8 mouse cellular contexts compared by ENCODE assay signal in genomic region chr12:84589825-84590761, GRCm38 (mm10). TPM values are rescaled to one million over a fixed set of nuclear protein-coding genes. Genes with fewer than 3 reads are reported as not detected.
DNase-seq lines count a peak whose midpoint lies in the region; ATAC-seq lines count a peak whose summit lies in the region.

No protein-coding gene starts in this region.

- intact Hi-C loops in gastrocnemius, postnatal 14 days (cut with DNase I; ENCODE audit: low total_unique reads), result loop anchor here (2.0 kb wide), 1 partner anchor 121 kb away; no protein-coding TSS in a partner anchor
- intact Hi-C loops in left cerebral cortex, postnatal 10 days (cut with DNase I), result loop anchor here (5.0 kb wide), 1 partner anchor 118 kb away; no protein-coding TSS in a partner anchor

- peak; percentile 88 for DNase-seq in adipocyte (ENCODE audit: low spot score)
- DNase-seq in embryo, embryonic 10 days (ENCODE audit: low spot score), result peak; percentile 95
- DNase-seq in gastrocnemius, postnatal 14 days, result peak; percentile 90
- DNase-seq in left cerebral cortex, postnatal 10 days (ENCODE audit: extremely low spot score in 1 of 2, low spot score in 2 of 2), result peak; percentile 89 to 93
- DNase-seq in right cerebral cortex, postnatal 25 days, result peak; percentile 90
- DNase-seq in urinary bladder, postnatal 4 days (ENCODE audit: low spot score in 2 of 2), result peak; percentile 76 to 91

- peak; percentile 88 for ATAC-seq in inflammation-experienced regulatory T-cells, adult 6 months
- peak; percentile 74 for ATAC-seq in megakaryocyte-erythroid progenitor cell, adult 5-6 weeks (replicated peaks; ENCODE audit: low FRiP score, low TSS enrichment, poor library complexity, severe bottlenecking)

RNA-seq across cellular contexts. Expression of gene Vsx2, which starts 20.5 kb away (rescaled TPM):
- total RNA-seq in gastrocnemius, postnatal 14 days (2021), result not detected
- polyA plus RNA-seq in inflammation-experienced regulatory T-cells, adult 6 months (2017; shearing (Covaris generic)), result not detected
- total RNA-seq in left cerebral cortex, postnatal 10 days (2021), result under 1 TPM; 0.39 TPM
- total RNA-seq in megakaryocyte-erythroid progenitor cell, adult 5-6 weeks (2014; fragmentation: Nextera tagmentation), result not detected in 2 replicates
- total RNA-seq in megakaryocyte-erythroid progenitor cell, adult 5-6 weeks (2017), result not detected in 2 replicates

RNA-seq across cellular contexts. Expression of gene Abcd4, which starts 27.1 kb away (rescaled TPM):
- total RNA-seq in gastrocnemius, postnatal 14 days (2021), result 1 to 10 TPM; 3.3 to 4.3 TPM
- polyA plus RNA-seq in inflammation-experienced regulatory T-cells, adult 6 months (2017; shearing (Covaris generic)), result 10 to 100 TPM in 2 of 3 experiments, 1 to 10 TPM in 1; 7.1 to 11.4 (median 11.1) TPM
- 10 to 100 TPM; 10.6 to 10.8 TPM for total RNA-seq in left cerebral cortex, postnatal 10 days (2021)
- total RNA-seq in megakaryocyte-erythroid progenitor cell, adult 5-6 weeks (2014; fragmentation: Nextera tagmentation), result 6.9 and 9.9 TPM in 2 replicates
- total RNA-seq in megakaryocyte-erythroid progenitor cell, adult 5-6 weeks (2017), result 4.5 and 6.0 TPM in 2 replicates

RNA-seq across cellular contexts. Expression of gene Vrtn, which starts 50.7 kb away (rescaled TPM):
- not detected for total RNA-seq in gastrocnemius, postnatal 14 days (2021)
- polyA plus RNA-seq in inflammation-experienced regulatory T-cells, adult 6 months (2017; shearing (Covaris generic)), result not detected
- under 1 TPM in 1 of 2 experiments, not detected in 1; 0.11 TPM for total RNA-seq in left cerebral cortex, postnatal 10 days (2021)
- not detected in 2 replicates for total RNA-seq in megakaryocyte-erythroid progenitor cell, adult 5-6 weeks (2014; fragmentation: Nextera tagmentation)
- not detected in 2 replicates for total RNA-seq in megakaryocyte-erythroid progenitor cell, adult 5-6 weeks (2017)

Comparison
In these comparisons a context has a peak if more than half of its experiments do, and no peak if none do; other contexts are left out.
1. Peak in every context shown above with its lines: DNase-seq and ATAC-seq.